Mouse (Mus musculus): Measurements from ENCODE around the gene Scp2.

- peak; percentile 80; the same call in 1 of the 2 replicates for TF ChIP-seq POLR2A (IDR thresholded peaks at IDR 0.05; ENCODE audit: borderline replicate concordance, insufficient read depth, low read length)
- TF ChIP-seq CTCF (IDR thresholded peaks at IDR 0.05; ENCODE audit: borderline replicate concordance, insufficient read depth, low read depth, low read length) = no peak
Observed at GRCm38 (mm10) chr4:108117924-108118876, 26.6 kb downstream of the Scp2 start.
